Mouse (Mus musculus) kidney, adult 2 months (tissue): ENCODE data around the gene Dnm2.

Experiments used
- CTCF ChIP-seq: fragments of 200-500 bp; conservative IDR thresholded peaks from 2 replicates; pipeline ENCODE4 v1.5.1; 2011; ENCODE audit warnings: low read depth, mild to moderate bottlenecking, control low read depth, low read length, moderate library complexity, mixed read lengths; ENCODE audit not compliant: insufficient read depth, insufficient read length
- POLR2A ChIP-seq: fragments of 200-500 bp; IDR thresholded peaks from one replicate; pipeline ENCODE4 v1.6.1; 2011; ENCODE audit warnings: low read depth, low read length, control low read depth

GRCm38 (mm10) chr9:21537009-21537408 is 112.3 kb downstream of the Dnm2 start:
- TF ChIP-seq CTCF (no peak), POLR2A (no peak)
